In the genomic region with DNA sequence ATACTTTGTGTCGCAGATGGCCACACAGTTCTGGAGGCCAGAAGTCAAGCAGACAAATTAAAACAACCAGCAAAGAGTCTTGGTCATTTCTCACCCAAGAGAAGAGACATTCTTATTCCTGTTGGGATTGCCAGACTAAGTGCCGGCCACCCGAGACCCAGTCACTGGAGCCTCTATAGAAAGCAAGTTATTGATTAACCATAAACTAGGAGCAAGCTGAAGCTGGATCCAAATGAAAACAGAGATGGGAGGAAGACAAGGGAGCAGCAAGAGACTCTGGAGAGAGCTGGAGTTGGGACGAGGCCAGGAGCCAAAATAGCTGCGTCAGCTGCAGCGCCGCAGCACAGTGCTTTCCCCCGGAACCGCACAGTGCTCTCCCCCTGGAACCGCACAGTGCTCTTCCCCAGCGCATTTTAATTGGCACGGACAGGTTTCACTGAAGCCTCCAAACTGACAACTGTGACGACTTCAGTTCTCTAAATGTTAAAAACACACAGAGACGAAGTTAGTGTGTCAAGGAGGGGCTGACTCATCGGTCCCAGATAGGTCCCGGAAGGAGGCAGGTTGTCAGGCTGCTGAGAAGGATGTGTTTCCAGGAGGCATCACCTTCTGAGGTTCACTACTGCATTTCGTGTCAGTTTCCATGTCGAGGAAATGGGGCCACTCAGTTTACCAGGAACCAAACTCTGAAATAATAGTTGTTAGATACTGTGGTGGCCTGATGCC, we compare ENCODE assay signal across 11 mouse cellular contexts.
DNase-seq lines count a peak whose midpoint lies in the region; ATAC-seq and TF ChIP-seq lines count a peak whose summit lies in the region.
"Had no signal": no experiment of that assay in that cellular context is flagged by ENCODE, and none has a peak within 500 bp of the region (broad histone marks: within the 10 kb centered on the region; RNA-seq: fewer than 3 reads in every experiment).

No protein-coding gene starts in this region.

- H3K27ac ChIP-seq in stomach, embryonic 14.5 days (ENCODE audit: low read length): no peak overlapping the region
- H3K27ac ChIP-seq in stomach, postnatal 0 days (replicated peaks): no peak overlapping the region
- H3K27ac ChIP-seq in kidney, embryonic 14.5 days (ENCODE audit: low read depth, low read length): no peak overlapping the region
- H3K27ac ChIP-seq: forebrain, embryonic 12.5 days had no signal

- intact Hi-C loops in gastrocnemius, postnatal 36 days (cut with DNase I): no loop called here

- H3K4me3 ChIP-seq in stomach, embryonic 14.5 days (ENCODE audit: low read depth, low read length): no peak overlapping the region
- no peak overlapping the region for H3K4me3 ChIP-seq in stomach, postnatal 0 days (ENCODE audit: low read depth, low read length)
- H3K4me3 ChIP-seq in kidney, embryonic 14.5 days (ENCODE audit: low read length): no peak overlapping the region
- H3K4me3 ChIP-seq: forebrain, embryonic 12.5 days had no signal

- no peaks in the 10 kb centered on the region for H3K36me3 ChIP-seq in stomach, embryonic 14.5 days (ENCODE audit: control insufficient read depth, insufficient read depth, low read length)
- no peaks in the 10 kb centered on the region for H3K36me3 ChIP-seq in stomach, postnatal 0 days (ENCODE audit: control insufficient read depth, insufficient read depth, low read length)
- H3K36me3 ChIP-seq in kidney, embryonic 14.5 days (ENCODE audit: control insufficient read depth, insufficient read depth, low read length): no peaks in the 10 kb centered on the region
- H3K36me3 ChIP-seq: forebrain, embryonic 12.5 days had no signal

- no peak for TF ChIP-seq CTCF in stomach, postnatal 0 days (IDR thresholded peaks at IDR 0.05; ENCODE audit: low read depth)

- ATAC-seq in stomach, embryonic 14.5 days (ENCODE audit: insufficient number of reproducible peaks, insufficient read depth, low FRiP score, low read depth): no peak
- ATAC-seq in stomach, postnatal 0 days (ENCODE audit: low FRiP score, low TSS enrichment): no peak
- peak; percentile 60 for ATAC-seq in kidney, embryonic 14.5 days (ENCODE audit: low FRiP score, low TSS enrichment)

- peaks cover 6% of the 10 kb centered on the region; the same call in 1 of the 2 replicates for H3K4me1 ChIP-seq in stomach, embryonic 14.5 days (ENCODE audit: control insufficient read depth, insufficient read depth, low read length)
- H3K4me1 ChIP-seq in stomach, postnatal 0 days (replicated peaks; ENCODE audit: control insufficient read depth, insufficient read depth): no peaks in the 10 kb centered on the region
- H3K4me1 ChIP-seq in kidney, embryonic 14.5 days (ENCODE audit: control insufficient read depth, insufficient read depth, low read length): 0 out of 2 replicates have a peak, but pooled peaks cover 4% of the 10 kb centered on the region
- H3K4me1 ChIP-seq: forebrain, embryonic 12.5 days had no signal

- H3K9me3 ChIP-seq in stomach, embryonic 14.5 days (ENCODE audit: control insufficient read depth, low read depth, low read length): no peaks in the 10 kb centered on the region
- no peaks in the 10 kb centered on the region for H3K9me3 ChIP-seq in stomach, postnatal 0 days (ENCODE audit: control insufficient read depth, low read length)
- H3K9me3 ChIP-seq in kidney, embryonic 14.5 days (ENCODE audit: control insufficient read depth, low read length): no peaks in the 10 kb centered on the region
- H3K9me3 ChIP-seq: forebrain, embryonic 12.5 days had no signal

- no peak overlapping the region for H3K9ac ChIP-seq in stomach, embryonic 14.5 days (replicated peaks; ENCODE audit: low read depth, low read length)
- no peak overlapping the region for H3K9ac ChIP-seq in stomach, postnatal 0 days (ENCODE audit: low read length)
- H3K9ac ChIP-seq in kidney, embryonic 14.5 days (ENCODE audit: low read depth, low read length): no peak overlapping the region
- H3K9ac ChIP-seq: forebrain, embryonic 12.5 days had no signal

- 62% methylated on average over 18 of the region's 18 CpGs for WGBS in stomach, embryonic 14.5 days
- 45% methylated on average over 18 of the region's 18 CpGs for WGBS in stomach, postnatal 0 days
- WGBS in kidney, embryonic 14.5 days: 62% methylated on average over 18 of the region's 18 CpGs

- TF ChIP-seq EP300 in stomach, postnatal 0 days (optimal IDR thresholded peaks at IDR 0.05): no peak

- peak overlapping the region; percentile 11; the same call in 1 of the 2 replicates for H3K4me2 ChIP-seq in stomach, embryonic 14.5 days (replicated peaks; ENCODE audit: low read depth, low read length)
- no peak overlapping the region for H3K4me2 ChIP-seq in stomach, postnatal 0 days (replicated peaks; ENCODE audit: low read depth)
- 0 out of 2 replicates have a peak overlapping the region, but pooled peaks have one; percentile 4 for H3K4me2 ChIP-seq in kidney, embryonic 14.5 days (replicated peaks; ENCODE audit: low read depth, low read length)
- H3K4me2 ChIP-seq: forebrain, embryonic 12.5 days had no signal

- H3K27me3 ChIP-seq in stomach, embryonic 14.5 days (ENCODE audit: control insufficient read depth, insufficient read depth, low read length): no peaks in the 10 kb centered on the region
- no peaks in the 10 kb centered on the region for H3K27me3 ChIP-seq in stomach, postnatal 0 days (ENCODE audit: control insufficient read depth, insufficient read depth, low read length)
- H3K27me3 ChIP-seq in kidney, embryonic 14.5 days (ENCODE audit: control insufficient read depth, insufficient read depth, low read length): no peaks in the 10 kb centered on the region
- H3K27me3 ChIP-seq: forebrain, embryonic 12.5 days had no signal

- DNase-seq in gastrocnemius, postnatal 10 days: peak; percentile 34
- DNase-seq in gastrocnemius, postnatal 36 days: no peak
- no peak for DNase-seq in stomach, postnatal 0 days (ENCODE audit: low spot score)
- no peak for DNase-seq in testis, postnatal 10 days (ENCODE audit: low spot score)
- no peak for DNase-seq in left cerebral cortex, adult 9 months (ENCODE audit: low spot score in 2 of 2)
- DNase-seq: layer of hippocampus, postnatal 36 days; lung, adult 2 months; thymus, postnatal 36 days had no signal
